Mouse (Mus musculus): ENCODE results near the gene Calr4.
A peak's percentile ranks its signal among the peaks of the same experiment; 100 is the strongest.

Gene Calr4

GRCm38 (mm10) chr4:109234185-109234584 is at the start of gene Calr4:
TSS of gene Calr4 (plus strand) at chr4:109234485.
- DNase-seq (ENCODE audit: low spot score in 2 of 2) = no peak

- no peak for DNase-seq (ENCODE audit: low spot score in 2 of 2)
Observed at GRCm38 (mm10) chr4:109185616-109186405, 48.5 kb upstream of the Calr4 start.

- DNase-seq (ENCODE audit: low spot score in 2 of 2) = no peak
Observed at GRCm38 (mm10) chr4:109191598-109191997, 42.7 kb upstream of the Calr4 start.

- DNase-seq (ENCODE audit: low spot score in 2 of 2) = no peak
Observed at GRCm38 (mm10) chr4:109193886-109194285, 40.4 kb upstream of the Calr4 start.

GRCm38 (mm10) chr4:109195900-109196629 is 38.2 kb upstream of the Calr4 start:
- DNase-seq (ENCODE audit: low spot score in 2 of 2) = no peak

GRCm38 (mm10) chr4:109199069-109199468 is 35.2 kb upstream of the Calr4 start:
- no peak for DNase-seq (ENCODE audit: low spot score in 2 of 2)

GRCm38 (mm10) chr4:109201582-109202424 is 32.5 kb upstream of the Calr4 start, which contains the start of gene Osbpl9:
TSS of gene Osbpl9 (minus strand) at chr4:109202272.
- peak; percentile 95 to 98 for DNase-seq (ENCODE audit: low spot score in 2 of 2)

- DNase-seq (ENCODE audit: low spot score in 2 of 2) = no peak
Observed at GRCm38 (mm10) chr4:109203931-109204330, 30.4 kb upstream of the Calr4 start.

GRCm38 (mm10) chr4:109204416-109204815 is 29.9 kb upstream of the Calr4 start:
- DNase-seq (ENCODE audit: low spot score in 2 of 2) = no peak

GRCm38 (mm10) chr4:109207524-109207923 is 26.8 kb upstream of the Calr4 start:
- no peak for DNase-seq (ENCODE audit: low spot score in 2 of 2)

- peak; percentile 54 to 66 for DNase-seq (ENCODE audit: low spot score in 2 of 2)
Observed at GRCm38 (mm10) chr4:109210253-109210652, 24.0 kb upstream of the Calr4 start.

- no peak for DNase-seq (ENCODE audit: low spot score in 2 of 2)
Observed at GRCm38 (mm10) chr4:109210881-109211280, 23.4 kb upstream of the Calr4 start.

- DNase-seq (ENCODE audit: low spot score in 2 of 2) = no peak
Observed at GRCm38 (mm10) chr4:109213986-109214385, 20.3 kb upstream of the Calr4 start.

GRCm38 (mm10) chr4:109218008-109218407 is 16.3 kb upstream of the Calr4 start:
- DNase-seq (ENCODE audit: low spot score in 2 of 2) = no peak

GRCm38 (mm10) chr4:109220441-109220940 is 13.8 kb upstream of the Calr4 start:
- DNase-seq (ENCODE audit: low spot score in 2 of 2) = no peak

GRCm38 (mm10) chr4:109222001-109222400 is 12.3 kb upstream of the Calr4 start:
- no peak for DNase-seq (ENCODE audit: low spot score in 2 of 2)

GRCm38 (mm10) chr4:109224762-109225552 is 9.3 kb upstream of the Calr4 start:
- DNase-seq (ENCODE audit: low spot score in 2 of 2) = peak; percentile 91

- no peak for DNase-seq (ENCODE audit: low spot score in 2 of 2)
Observed at GRCm38 (mm10) chr4:109225606-109226005, 8.7 kb upstream of the Calr4 start.

- DNase-seq (ENCODE audit: low spot score in 2 of 2) = peak in 1 of 2 experiments; percentile 26
Observed at GRCm38 (mm10) chr4:109226071-109226470, 8.2 kb upstream of the Calr4 start.

- no peak for DNase-seq (ENCODE audit: low spot score in 2 of 2)
Observed at GRCm38 (mm10) chr4:109229766-109230279, 4.5 kb upstream of the Calr4 start.
